Comparison of ENCODE assay signal across 8 mouse cellular contexts in the genomic region with DNA sequence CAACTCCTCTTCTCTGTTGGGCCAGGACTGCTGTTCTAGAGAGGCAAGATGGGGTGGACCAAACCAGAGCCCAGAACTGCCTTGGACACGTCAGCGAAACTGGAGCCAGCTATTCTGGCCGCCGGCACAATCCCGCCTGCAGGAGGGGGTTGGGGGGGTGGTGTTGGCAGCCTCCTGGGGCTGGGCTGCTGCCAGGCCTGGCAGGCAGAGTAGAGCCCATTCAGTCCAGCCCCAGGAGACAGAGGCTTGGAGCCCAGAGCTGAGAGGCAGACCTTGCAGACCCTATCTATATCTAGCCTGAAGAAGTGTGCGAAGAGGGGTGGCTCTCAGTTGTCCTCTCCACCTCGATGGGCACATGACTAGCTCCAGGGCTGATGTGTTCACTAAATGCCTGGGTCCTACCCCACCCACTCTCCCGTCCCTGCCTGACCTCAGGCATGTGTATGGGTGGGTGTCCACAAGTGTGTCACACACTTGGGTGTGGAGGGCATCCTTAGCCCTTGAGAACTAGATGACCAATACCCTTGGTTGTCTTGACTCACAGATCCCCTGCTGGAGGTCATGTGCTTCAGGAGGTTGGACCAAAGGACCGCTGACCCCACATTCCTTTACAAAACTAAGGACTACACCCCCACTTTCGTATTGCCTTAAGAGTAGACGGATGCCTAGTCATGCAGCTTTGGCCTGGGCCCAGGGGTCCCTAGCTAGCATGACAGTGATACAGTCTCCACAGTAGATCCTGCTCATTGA. TPM values are rescaled to one million over a fixed set of nuclear protein-coding genes. Genes with fewer than 3 reads are reported as not detected.
DNase-seq lines count a peak whose midpoint lies in the region; ATAC-seq and TF ChIP-seq lines count a peak whose summit lies in the region.

No protein-coding gene starts in this region.

- H3K4me3 ChIP-seq in midbrain, embryonic 14.5 days (replicated peaks; ENCODE audit: low read depth, low read length): no peak overlapping the region
- no peak overlapping the region for H3K4me3 ChIP-seq in midbrain, embryonic 11.5 days (ENCODE audit: low read depth, low read length)
- H3K4me3 ChIP-seq in forebrain, embryonic 16.5 days (replicated peaks; ENCODE audit: low read length): no peak overlapping the region
- peak overlapping the region; percentile 13 for H3K4me3 ChIP-seq in lung, embryonic 16.5 days (ENCODE audit: low read length)
- no peak overlapping the region for H3K4me3 ChIP-seq in stomach, postnatal 0 days (ENCODE audit: low read depth, low read length)

- DNase-seq in midbrain, embryonic 14.5 days: peak; percentile 68
- no peak for DNase-seq in midbrain, embryonic 11.5 days (ENCODE audit: low spot score, missing footprints)
- DNase-seq in heart, postnatal 10 days: peak; percentile 92 to 93
- peak; percentile 69 to 86 for DNase-seq in layer of hippocampus, adult 18-20 months (ENCODE audit: low spot score in 2 of 2)
- peak; percentile 74 for DNase-seq in stomach, postnatal 0 days (ENCODE audit: low spot score)
- no peak for DNase-seq in natural killer cell, adult 2 months (ENCODE audit: low spot score in 2 of 2)

- intact Hi-C loops in heart, postnatal 10 days (cut with DNase I): no loop called here

- no peak overlapping the region for H3K9ac ChIP-seq in midbrain, embryonic 14.5 days (replicated peaks; ENCODE audit: low read length)
- H3K9ac ChIP-seq in midbrain, embryonic 11.5 days (ENCODE audit: low read length): no peak overlapping the region
- H3K9ac ChIP-seq in forebrain, embryonic 16.5 days (replicated peaks; ENCODE audit: low read depth, low read length): no peak overlapping the region
- peak overlapping the region; percentile 39 for H3K9ac ChIP-seq in lung, embryonic 16.5 days (ENCODE audit: low read length)
- H3K9ac ChIP-seq in stomach, postnatal 0 days (ENCODE audit: low read length): peak overlapping the region; percentile 18; the same call in 1 of the 2 replicates

- no peaks in the 10 kb centered on the region for H3K27me3 ChIP-seq in midbrain, embryonic 14.5 days (ENCODE audit: control insufficient read depth, insufficient read depth, low read length)
- no peaks in the 10 kb centered on the region for H3K27me3 ChIP-seq in midbrain, embryonic 11.5 days (ENCODE audit: control insufficient read depth, insufficient read depth, low read length)
- H3K27me3 ChIP-seq in forebrain, embryonic 16.5 days (replicated peaks; ENCODE audit: control insufficient read depth, insufficient read depth, low read length): no peaks in the 10 kb centered on the region
- H3K27me3 ChIP-seq in lung, embryonic 16.5 days (ENCODE audit: control insufficient read depth, insufficient read depth, low read depth, low read length): no peaks in the 10 kb centered on the region
- H3K27me3 ChIP-seq in stomach, postnatal 0 days (ENCODE audit: control insufficient read depth, insufficient read depth, low read length): no peaks in the 10 kb centered on the region

- no peak for ATAC-seq in midbrain, embryonic 14.5 days (ENCODE audit: low FRiP score, low TSS enrichment)
- ATAC-seq in midbrain, embryonic 11.5 days (ENCODE audit: low FRiP score): no peak
- ATAC-seq in forebrain, embryonic 16.5 days: peak; percentile 79
- ATAC-seq in lung, embryonic 16.5 days (ENCODE audit: low read depth): peak; percentile 32
- ATAC-seq in stomach, postnatal 0 days (ENCODE audit: low FRiP score, low TSS enrichment): peak; percentile 2; the same call in 1 of the 2 replicates

- no peak for TF ChIP-seq EP300 in stomach, postnatal 0 days (optimal IDR thresholded peaks at IDR 0.05)

- no peak overlapping the region for H3K4me2 ChIP-seq in midbrain, embryonic 14.5 days (ENCODE audit: low read length)
- no peak overlapping the region for H3K4me2 ChIP-seq in midbrain, embryonic 11.5 days
- H3K4me2 ChIP-seq in forebrain, embryonic 16.5 days (ENCODE audit: low read length): no peak overlapping the region
- H3K4me2 ChIP-seq in lung, embryonic 16.5 days (ENCODE audit: low read depth, low read length): peak overlapping the region; percentile 78
- peak overlapping the region; percentile 83 for H3K4me2 ChIP-seq in stomach, postnatal 0 days (replicated peaks; ENCODE audit: low read depth)

- TF ChIP-seq CTCF in stomach, postnatal 0 days (IDR thresholded peaks at IDR 0.05; ENCODE audit: low read depth): peak; percentile 31; the same call in 1 of the 2 replicates

- H3K4me1 ChIP-seq in midbrain, embryonic 14.5 days (ENCODE audit: control insufficient read depth, insufficient read depth, low read length): peaks cover 15% of the 10 kb centered on the region; the same call in 1 of the 2 replicates
- peaks cover 12% of the 10 kb centered on the region for H3K4me1 ChIP-seq in midbrain, embryonic 11.5 days (ENCODE audit: control insufficient read depth, insufficient read depth, low read length)
- peaks cover 36% of the 10 kb centered on the region for H3K4me1 ChIP-seq in forebrain, embryonic 16.5 days (replicated peaks; ENCODE audit: control insufficient read depth, insufficient read depth, low read length)
- H3K4me1 ChIP-seq in lung, embryonic 16.5 days (replicated peaks; ENCODE audit: control insufficient read depth, insufficient read depth, low read length): peaks cover 77% of the 10 kb centered on the region
- H3K4me1 ChIP-seq in stomach, postnatal 0 days (replicated peaks; ENCODE audit: control insufficient read depth, insufficient read depth): peaks cover 25% of the 10 kb centered on the region

- H3K27ac ChIP-seq in midbrain, embryonic 14.5 days (replicated peaks; ENCODE audit: low read depth, low read length): no peak overlapping the region
- H3K27ac ChIP-seq in midbrain, embryonic 11.5 days (ENCODE audit: low read depth, low read length): no peak overlapping the region
- H3K27ac ChIP-seq in forebrain, embryonic 16.5 days (ENCODE audit: low read length): no peak overlapping the region
- H3K27ac ChIP-seq in lung, embryonic 16.5 days (ENCODE audit: low read length): peak overlapping the region; percentile 99
- peak overlapping the region; percentile 94 for H3K27ac ChIP-seq in stomach, postnatal 0 days (replicated peaks)

- no peaks in the 10 kb centered on the region for H3K9me3 ChIP-seq in midbrain, embryonic 14.5 days (ENCODE audit: control insufficient read depth, low read length)
- H3K9me3 ChIP-seq in midbrain, embryonic 11.5 days (ENCODE audit: control insufficient read depth, low read length): no peaks in the 10 kb centered on the region
- H3K9me3 ChIP-seq in forebrain, embryonic 16.5 days (ENCODE audit: control insufficient read depth, low read length): no peaks in the 10 kb centered on the region
- no peaks in the 10 kb centered on the region for H3K9me3 ChIP-seq in lung, embryonic 16.5 days (ENCODE audit: control insufficient read depth, low read length)
- no peaks in the 10 kb centered on the region for H3K9me3 ChIP-seq in stomach, postnatal 0 days (ENCODE audit: control insufficient read depth, low read length)

- H3K36me3 ChIP-seq in midbrain, embryonic 14.5 days (ENCODE audit: control insufficient read depth, insufficient read depth, low read length): peaks cover under 1% of the 10 kb centered on the region; the same call in 1 of the 2 replicates
- H3K36me3 ChIP-seq in midbrain, embryonic 11.5 days (ENCODE audit: control insufficient read depth, insufficient read depth, low read length): no peaks in the 10 kb centered on the region; the same call in 1 of the 2 replicates
- H3K36me3 ChIP-seq in forebrain, embryonic 16.5 days (ENCODE audit: control insufficient read depth, insufficient read depth): no peaks in the 10 kb centered on the region
- peaks cover 9% of the 10 kb centered on the region for H3K36me3 ChIP-seq in lung, embryonic 16.5 days (ENCODE audit: control insufficient read depth, insufficient read depth, low read length)
- no peaks in the 10 kb centered on the region; the same call in 1 of the 2 replicates for H3K36me3 ChIP-seq in stomach, postnatal 0 days (ENCODE audit: control insufficient read depth, insufficient read depth, low read length)

- WGBS in midbrain, embryonic 14.5 days: 67% methylated on average over 11 of the region's 11 CpGs
- 75% methylated on average over 11 of the region's 11 CpGs for WGBS in midbrain, embryonic 11.5 days
- WGBS in forebrain, embryonic 16.5 days: 49% methylated on average over 11 of the region's 11 CpGs
- 34% methylated on average over 11 of the region's 11 CpGs for WGBS in lung, embryonic 16.5 days
- WGBS in stomach, postnatal 0 days: 45% methylated on average over 11 of the region's 11 CpGs

RNA-seq across cellular contexts. Expression of a gene that starts 4.1 kb away (rescaled TPM):
- polyA plus RNA-seq in midbrain, embryonic 14.5 days (2014; fragmentation: Nextera tagmentation; extraction: Ambion mirVana): 44.8 and 55.0 TPM in 2 replicates
- 53.4 and 57.0 TPM in 2 replicates for polyA plus RNA-seq in midbrain, embryonic 11.5 days (2014; fragmentation: Nextera tagmentation; extraction: Ambion mirVana)
- 60.3 and 61.9 TPM in 2 replicates for polyA plus RNA-seq in forebrain, embryonic 16.5 days (2015; fragmentation: Nextera tagmentation; extraction: Ambion mirVana)
- total RNA-seq in heart, postnatal 10 days (2021): 100 to 1,000 TPM; 106 to 107 TPM
- 10 to 100 TPM; 66.1 to 66.9 TPM for total RNA-seq in layer of hippocampus, adult 18-20 months (2021)
- 61.3 and 61.9 TPM in 2 replicates for polyA plus RNA-seq in lung, embryonic 16.5 days (2015; fragmentation: Nextera tagmentation; extraction: Ambion mirVana)
- 47.0 and 49.2 TPM in 2 replicates for polyA plus RNA-seq in stomach, postnatal 0 days (2015; fragmentation: Nextera tagmentation; extraction: Ambion mirVana)

RNA-seq across cellular contexts. Expression of a gene that starts 4.1 kb away (rescaled TPM):
- 3.4 and 3.9 TPM in 2 replicates for polyA plus RNA-seq in midbrain, embryonic 14.5 days (2014; fragmentation: Nextera tagmentation; extraction: Ambion mirVana)
- polyA plus RNA-seq in midbrain, embryonic 11.5 days (2014; fragmentation: Nextera tagmentation; extraction: Ambion mirVana): 6.1 and 7.0 TPM in 2 replicates
- polyA plus RNA-seq in forebrain, embryonic 16.5 days (2015; fragmentation: Nextera tagmentation; extraction: Ambion mirVana): 3.2 and 4.3 TPM in 2 replicates
- total RNA-seq in heart, postnatal 10 days (2021): 10 to 100 TPM; 13.6 to 18.0 TPM
- total RNA-seq in layer of hippocampus, adult 18-20 months (2021): 1 to 10 TPM; 4.5 to 5.3 TPM
- polyA plus RNA-seq in lung, embryonic 16.5 days (2015; fragmentation: Nextera tagmentation; extraction: Ambion mirVana): 28.5 and 30.4 TPM in 2 replicates
- polyA plus RNA-seq in stomach, postnatal 0 days (2015; fragmentation: Nextera tagmentation; extraction: Ambion mirVana): 8.8 and 9.6 TPM in 2 replicates

RNA-seq across cellular contexts. Expression of a gene that starts 19.1 kb away (rescaled TPM):
- 171 and 207 TPM in 2 replicates for polyA plus RNA-seq in midbrain, embryonic 14.5 days (2014; fragmentation: Nextera tagmentation; extraction: Ambion mirVana)
- polyA plus RNA-seq in midbrain, embryonic 11.5 days (2014; fragmentation: Nextera tagmentation; extraction: Ambion mirVana): 97.1 and 99.1 TPM in 2 replicates
- polyA plus RNA-seq in forebrain, embryonic 16.5 days (2015; fragmentation: Nextera tagmentation; extraction: Ambion mirVana): 132 and 157 TPM in 2 replicates
- 100 to 1,000 TPM in 1 of 2 experiments, 10 to 100 TPM in 1; 96.6 to 125 TPM for total RNA-seq in heart, postnatal 10 days (2021)
- 10 to 100 TPM; 79.8 to 81.0 TPM for total RNA-seq in layer of hippocampus, adult 18-20 months (2021)
- 89.9 and 96.2 TPM in 2 replicates for polyA plus RNA-seq in lung, embryonic 16.5 days (2015; fragmentation: Nextera tagmentation; extraction: Ambion mirVana)
- 65.4 and 71.9 TPM in 2 replicates for polyA plus RNA-seq in stomach, postnatal 0 days (2015; fragmentation: Nextera tagmentation; extraction: Ambion mirVana)

RNA-seq across cellular contexts. Expression of a gene that starts 35.7 kb away (rescaled TPM):
- polyA plus RNA-seq in midbrain, embryonic 14.5 days (2014; fragmentation: Nextera tagmentation; extraction: Ambion mirVana): 23.3 and 25.7 TPM in 2 replicates
- polyA plus RNA-seq in midbrain, embryonic 11.5 days (2014; fragmentation: Nextera tagmentation; extraction: Ambion mirVana): 13.6 TPM in 2 replicates
- polyA plus RNA-seq in forebrain, embryonic 16.5 days (2015; fragmentation: Nextera tagmentation; extraction: Ambion mirVana): 25.4 and 32.6 TPM in 2 replicates
- 10 to 100 TPM; 24.6 to 26.1 TPM for total RNA-seq in heart, postnatal 10 days (2021)
- 10 to 100 TPM; 79.0 to 95.7 TPM for total RNA-seq in layer of hippocampus, adult 18-20 months (2021)
- polyA plus RNA-seq in lung, embryonic 16.5 days (2015; fragmentation: Nextera tagmentation; extraction: Ambion mirVana): 15.9 and 18.3 TPM in 2 replicates
- 7.6 and 8.1 TPM in 2 replicates for polyA plus RNA-seq in stomach, postnatal 0 days (2015; fragmentation: Nextera tagmentation; extraction: Ambion mirVana)

RNA-seq across cellular contexts. Expression of a gene that starts 49.3 kb away (rescaled TPM):
- 13.2 and 13.4 TPM in 2 replicates for polyA plus RNA-seq in midbrain, embryonic 14.5 days (2014; fragmentation: Nextera tagmentation; extraction: Ambion mirVana)
- 16.6 and 27.2 TPM in 2 replicates for polyA plus RNA-seq in midbrain, embryonic 11.5 days (2014; fragmentation: Nextera tagmentation; extraction: Ambion mirVana)
- polyA plus RNA-seq in forebrain, embryonic 16.5 days (2015; fragmentation: Nextera tagmentation; extraction: Ambion mirVana): 10.8 and 12.1 TPM in 2 replicates
- 10 to 100 TPM; 27.6 to 34.5 TPM for total RNA-seq in heart, postnatal 10 days (2021)
- total RNA-seq in layer of hippocampus, adult 18-20 months (2021): 10 to 100 TPM in 1 of 2 experiments, 1 to 10 TPM in 1; 9.8 to 15.4 TPM
- polyA plus RNA-seq in lung, embryonic 16.5 days (2015; fragmentation: Nextera tagmentation; extraction: Ambion mirVana): 21.3 and 23.7 TPM in 2 replicates
- 11.6 and 11.7 TPM in 2 replicates for polyA plus RNA-seq in stomach, postnatal 0 days (2015; fragmentation: Nextera tagmentation; extraction: Ambion mirVana)

Comparison
In these comparisons a context has a peak if more than half of its experiments do, and no peak if none do; other contexts are left out.
1. DNase-seq: peak in midbrain, embryonic 14.5 days (single experiment), heart, postnatal 10 days (2 of 2), layer of hippocampus, adult 18-20 months (2 of 2) and stomach, postnatal 0 days (single experiment); none in midbrain, embryonic 11.5 days (single experiment) and natural killer cell, adult 2 months (0 of 2).
2. ATAC-seq: peak in forebrain, embryonic 16.5 days (single experiment), lung, embryonic 16.5 days (single experiment) and stomach, postnatal 0 days (single experiment); none in midbrain, embryonic 14.5 days (single experiment) and midbrain, embryonic 11.5 days (single experiment).
3. H3K27ac ChIP-seq: peak in lung, embryonic 16.5 days (single experiment) and stomach, postnatal 0 days (single experiment); none in midbrain, embryonic 14.5 days (single experiment), midbrain, embryonic 11.5 days (single experiment) and forebrain, embryonic 16.5 days (single experiment).
4. H3K4me2 ChIP-seq: peak in lung, embryonic 16.5 days (single experiment) and stomach, postnatal 0 days (single experiment); none in midbrain, embryonic 14.5 days (single experiment), midbrain, embryonic 11.5 days (single experiment) and forebrain, embryonic 16.5 days (single experiment).
5. H3K9ac ChIP-seq: peak in lung, embryonic 16.5 days (single experiment) and stomach, postnatal 0 days (single experiment); none in midbrain, embryonic 14.5 days (single experiment), midbrain, embryonic 11.5 days (single experiment) and forebrain, embryonic 16.5 days (single experiment).